Comparison of ENCODE assay signal across 24 mouse cellular contexts in genomic region chr16:67698619-67699018, GRCm38 (mm10).
DNase-seq lines count a peak whose midpoint lies in the region; ATAC-seq and TF ChIP-seq lines count a peak whose summit lies in the region.
"Had no signal": no experiment of that assay in that cellular context is flagged by ENCODE, and none has a peak within 500 bp of the region (broad histone marks: within the 10 kb centered on the region; RNA-seq: fewer than 3 reads in every experiment).

No protein-coding gene starts in this region.

- TF ChIP-seq CTCF in lung, embryonic 14.5 days (IDR thresholded peaks at IDR 0.05; ENCODE audit: low read depth) = no peak
- no peak for TF ChIP-seq CTCF in stomach, postnatal 0 days (IDR thresholded peaks at IDR 0.05; ENCODE audit: low read depth)

- peak; percentile 70; the same call in 1 of the 2 replicates for ATAC-seq in lung, embryonic 14.5 days (ENCODE audit: insufficient read depth)
- peak; percentile 89 for ATAC-seq in lung, embryonic 16.5 days (ENCODE audit: low read depth)
- peak; percentile 60; the same call in 1 of the 2 replicates for ATAC-seq in stomach, embryonic 15.5 days (ENCODE audit: insufficient read depth, low FRiP score, low read depth)
- no peak for ATAC-seq in stomach, postnatal 0 days (ENCODE audit: low FRiP score, low TSS enrichment)
- ATAC-seq: forebrain, embryonic 14.5 days had no signal

- intact Hi-C loops in left cerebral cortex, postnatal 10 days (cut with DNase I) = no loop called here

- peak; percentile 45 for DNase-seq in lung, embryonic 14.5 days
- no peak for DNase-seq in lung, postnatal 4 days
- no peak for DNase-seq in lung, postnatal 14 days
- no peak for DNase-seq in stomach, postnatal 0 days (ENCODE audit: low spot score)
- peak; percentile 27 for DNase-seq in lung, postnatal 36 days
- no peak for DNase-seq in left cerebral cortex, postnatal 10 days (ENCODE audit: extremely low spot score in 1 of 2, low spot score in 2 of 2)
- DNase-seq: adrenal gland, adult 2 months; adrenal gland, postnatal 10 days; adrenal gland, postnatal 25 days; cerebellum, adult 11 months; cerebellum, adult 18-20 months; cerebellum, adult 8-10 months; cerebellum, adult 9-11 months; cerebellum, postnatal 14 days; cerebellum, postnatal 36 days; embryo, embryonic 11 days had no signal

- no peak overlapping the region for H3K4me2 ChIP-seq in lung, embryonic 14.5 days
- no peak overlapping the region for H3K4me2 ChIP-seq in lung, embryonic 16.5 days (ENCODE audit: low read depth, low read length)
- H3K4me2 ChIP-seq in stomach, embryonic 15.5 days = no peak overlapping the region
- no peak overlapping the region for H3K4me2 ChIP-seq in stomach, postnatal 0 days (replicated peaks; ENCODE audit: low read depth)
- H3K4me2 ChIP-seq: embryonic facial prominence, embryonic 13.5 days; embryonic facial prominence, embryonic 15.5 days; forebrain, embryonic 12.5 days had no signal

- no peaks in the 10 kb centered on the region for H3K27me3 ChIP-seq in lung, embryonic 14.5 days (ENCODE audit: insufficient read depth, low read length)
- H3K27me3 ChIP-seq in lung, embryonic 16.5 days (ENCODE audit: control insufficient read depth, insufficient read depth, low read depth, low read length) = no peaks in the 10 kb centered on the region
- no peaks in the 10 kb centered on the region for H3K27me3 ChIP-seq in stomach, embryonic 15.5 days (replicated peaks)
- no peaks in the 10 kb centered on the region for H3K27me3 ChIP-seq in stomach, postnatal 0 days (ENCODE audit: control insufficient read depth, insufficient read depth, low read length)
- H3K27me3 ChIP-seq: embryonic facial prominence, embryonic 13.5 days; embryonic facial prominence, embryonic 15.5 days; forebrain, embryonic 12.5 days had no signal

- WGBS in lung, embryonic 14.5 days = 40% methylated on average over 3 of the region's 3 CpGs
- WGBS in lung, embryonic 16.5 days = 39% methylated on average over 3 of the region's 3 CpGs
- 45% methylated on average over 3 of the region's 3 CpGs for WGBS in stomach, embryonic 15.5 days
- 39% methylated on average over 3 of the region's 3 CpGs for WGBS in stomach, postnatal 0 days

- H3K27ac ChIP-seq in lung, embryonic 14.5 days (ENCODE audit: low read depth) = no peak overlapping the region; the same call in 1 of the 2 replicates
- no peak overlapping the region for H3K27ac ChIP-seq in lung, embryonic 16.5 days (ENCODE audit: low read length)
- no peak overlapping the region for H3K27ac ChIP-seq in stomach, embryonic 15.5 days
- H3K27ac ChIP-seq in stomach, postnatal 0 days (replicated peaks) = no peak overlapping the region
- H3K27ac ChIP-seq: embryonic facial prominence, embryonic 13.5 days; embryonic facial prominence, embryonic 15.5 days; forebrain, embryonic 10.5 days; forebrain, embryonic 12.5 days had no signal

- no peaks in the 10 kb centered on the region for H3K9me3 ChIP-seq in lung, embryonic 14.5 days (ENCODE audit: low read depth, low read length)
- no peaks in the 10 kb centered on the region for H3K9me3 ChIP-seq in lung, embryonic 16.5 days (ENCODE audit: control insufficient read depth, low read length)
- H3K9me3 ChIP-seq in stomach, embryonic 15.5 days = no peaks in the 10 kb centered on the region
- no peaks in the 10 kb centered on the region for H3K9me3 ChIP-seq in stomach, postnatal 0 days (ENCODE audit: control insufficient read depth, low read length)
- H3K9me3 ChIP-seq: embryonic facial prominence, embryonic 13.5 days; embryonic facial prominence, embryonic 15.5 days; forebrain, embryonic 10.5 days; forebrain, embryonic 12.5 days had no signal

- TF ChIP-seq EP300 in stomach, postnatal 0 days (optimal IDR thresholded peaks at IDR 0.05) = no peak

- H3K36me3 ChIP-seq in lung, embryonic 14.5 days (ENCODE audit: insufficient read depth) = no peaks in the 10 kb centered on the region
- no peaks in the 10 kb centered on the region for H3K36me3 ChIP-seq in lung, embryonic 16.5 days (ENCODE audit: control insufficient read depth, insufficient read depth, low read length)
- H3K36me3 ChIP-seq in stomach, embryonic 15.5 days = no peaks in the 10 kb centered on the region
- no peaks in the 10 kb centered on the region for H3K36me3 ChIP-seq in stomach, postnatal 0 days (ENCODE audit: control insufficient read depth, insufficient read depth, low read length)
- H3K36me3 ChIP-seq: embryonic facial prominence, embryonic 13.5 days; embryonic facial prominence, embryonic 15.5 days; forebrain, embryonic 10.5 days; forebrain, embryonic 12.5 days had no signal

- no peak overlapping the region for H3K9ac ChIP-seq in lung, embryonic 14.5 days
- no peak overlapping the region for H3K9ac ChIP-seq in lung, embryonic 16.5 days (ENCODE audit: low read length)
- H3K9ac ChIP-seq in stomach, embryonic 15.5 days = no peak overlapping the region
- H3K9ac ChIP-seq in stomach, postnatal 0 days (ENCODE audit: low read length) = no peak overlapping the region
- H3K9ac ChIP-seq: embryonic facial prominence, embryonic 13.5 days; embryonic facial prominence, embryonic 15.5 days; forebrain, embryonic 12.5 days had no signal

- no peaks in the 10 kb centered on the region for H3K4me1 ChIP-seq in lung, embryonic 14.5 days (ENCODE audit: insufficient read depth)
- H3K4me1 ChIP-seq in lung, embryonic 16.5 days (replicated peaks; ENCODE audit: control insufficient read depth, insufficient read depth, low read length) = no peaks in the 10 kb centered on the region
- no peaks in the 10 kb centered on the region for H3K4me1 ChIP-seq in stomach, embryonic 15.5 days
- no peaks in the 10 kb centered on the region for H3K4me1 ChIP-seq in stomach, postnatal 0 days (replicated peaks; ENCODE audit: control insufficient read depth, insufficient read depth)
- H3K4me1 ChIP-seq: embryonic facial prominence, embryonic 13.5 days; embryonic facial prominence, embryonic 15.5 days; forebrain, embryonic 10.5 days; forebrain, embryonic 12.5 days had no signal

- H3K4me3 ChIP-seq in lung, embryonic 14.5 days (ENCODE audit: low read depth, low read length) = no peak overlapping the region
- H3K4me3 ChIP-seq in lung, embryonic 16.5 days (ENCODE audit: low read length) = no peak overlapping the region
- H3K4me3 ChIP-seq in stomach, embryonic 15.5 days (replicated peaks) = no peak overlapping the region
- H3K4me3 ChIP-seq in stomach, postnatal 0 days (ENCODE audit: low read depth, low read length) = no peak overlapping the region
- H3K4me3 ChIP-seq: embryonic facial prominence, embryonic 13.5 days; embryonic facial prominence, embryonic 15.5 days; erythroblast, embryonic 14.5 days; forebrain, embryonic 10.5 days; forebrain, embryonic 12.5 days had no signal

Comparison
In these comparisons a context has a peak if more than half of its experiments do, and no peak if none do; other contexts are left out.
1. DNase-seq: peak in lung, embryonic 14.5 days (single experiment) and lung, postnatal 36 days (single experiment); none in lung, postnatal 4 days (0 of 2), lung, postnatal 14 days (single experiment), stomach, postnatal 0 days (single experiment) and left cerebral cortex, postnatal 10 days (0 of 2).